In genomic region chr1:170912891-170913615, GRCm38 (mm10) we compare ENCODE assay signal across 31 mouse cellular contexts. TPM values are rescaled to one million over a fixed set of nuclear protein-coding genes. Genes with fewer than 3 reads are reported as not detected.
DNase-seq lines count a peak whose midpoint lies in the region; ATAC-seq and TF ChIP-seq lines count a peak whose summit lies in the region.
"Had no signal": no experiment of that assay in that cellular context is flagged by ENCODE, and none has a peak within 500 bp of the region (broad histone marks: within the 10 kb centered on the region; RNA-seq: fewer than 3 reads in every experiment).

TSS of gene Fcrlb (minus strand) at chr1:170912941.

- no peak within 1 kb of the TSS for H3ac ChIP-seq in myocyte (ENCODE audit: control insufficient read depth, insufficient read length)

- peaks cover 28% of the 10 kb centered on the region for H3K4me1 ChIP-seq in megakaryocyte, embryonic 14.5 days

- no peak for TF ChIP-seq POLR2A in myocyte (IDR thresholded peaks at IDR 0.05; ENCODE audit: insufficient read length, low read depth)

- peak; percentile 60 for DNase-seq in NIH3T3 (ENCODE audit: low read depth)
- DNase-seq in right cerebral cortex, adult 18-20 months: no peak
- no peak for DNase-seq in adrenal gland, adult (ENCODE audit: inconsistent age in 2 of 2, low spot score in 1 of 2)
- DNase-seq: adrenal gland, postnatal 10 days; adrenal gland, postnatal 25 days; B cell, adult 2 months; cerebellum, adult 11 months; cerebellum, adult 18-20 months; cerebellum, adult 8-10 months; cerebellum, adult 9-11 months; cerebellum, postnatal 14 days; cerebellum, postnatal 36 days; embryo, embryonic 11 days; forebrain, postnatal 0 days had no signal

- no peaks in the 10 kb centered on the region for H3K79me2 ChIP-seq in myocyte (ENCODE audit: control insufficient read depth, insufficient read depth)

- no peak for ATAC-seq in megakaryocyte, adult 5-6 weeks (ENCODE audit: poor library complexity, severe bottlenecking)
- ATAC-seq: activated CD4-positive, CD25-positive, alpha-beta regulatory T cell, adult 4 months; CD4-positive, CD25-positive, alpha-beta regulatory T cell, adult 4 months; forebrain, embryonic 14.5 days; forebrain, postnatal 0 days had no signal

- H3K27me3 ChIP-seq in megakaryocyte, embryonic 14.5 days (replicated peaks): peaks cover 59% of the 10 kb centered on the region
- H3K27me3 ChIP-seq in myocyte (ENCODE audit: control insufficient read depth, insufficient read depth, insufficient read length): no peaks in the 10 kb centered on the region
- H3K27me3 ChIP-seq: CH12.LX had no signal

- peak within 1 kb of the TSS; percentile 62 for H3K4me2 ChIP-seq in myocyte (ENCODE audit: low read depth)
- H3K4me2 ChIP-seq: embryonic facial prominence, embryonic 13.5 days; embryonic facial prominence, embryonic 15.5 days; forebrain, embryonic 12.5 days had no signal

- peaks cover 8% of the 10 kb centered on the region for H3K9me3 ChIP-seq in megakaryocyte, embryonic 14.5 days
- H3K9me3 ChIP-seq: embryonic facial prominence, embryonic 13.5 days; embryonic facial prominence, embryonic 15.5 days; forebrain, embryonic 10.5 days; forebrain, embryonic 12.5 days had no signal

- H3K36me3 ChIP-seq in megakaryocyte, embryonic 14.5 days (replicated peaks; ENCODE audit: low read length): no peaks in the 10 kb centered on the region
- H3K36me3 ChIP-seq in myocyte (ENCODE audit: control insufficient read depth, insufficient read depth): no peaks in the 10 kb centered on the region
- H3K36me3 ChIP-seq: embryonic facial prominence, embryonic 13.5 days; embryonic facial prominence, embryonic 15.5 days; forebrain, embryonic 10.5 days; forebrain, embryonic 12.5 days; G1E had no signal

- H3K4me3 ChIP-seq in megakaryocyte, embryonic 14.5 days (replicated peaks): peak within 1 kb of the TSS; percentile 70
- no peak within 1 kb of the TSS for H3K4me3 ChIP-seq in myocyte
- H3K4me3 ChIP-seq: embryonic facial prominence, embryonic 13.5 days; embryonic facial prominence, embryonic 15.5 days; erythroblast, embryonic 14.5 days; forebrain, embryonic 10.5 days; forebrain, embryonic 12.5 days had no signal

TF ChIP-seq in myocyte, 11 proteins besides CTCF, POLR2A, EP300 and RAD21:
- TF ChIP-seq TCF12 (IDR thresholded peaks at IDR 0.05; ENCODE audit: insufficient read depth, poor library complexity, severe bottlenecking) (no peak), TCF3 (IDR thresholded peaks at IDR 0.05; ENCODE audit: insufficient read length, low read depth) (no peak), E2F4 (IDR thresholded peaks at IDR 0.05; ENCODE audit: insufficient read depth) (no peak), POLR2AphosphoS2 (IDR thresholded peaks at IDR 0.05; ENCODE audit: insufficient read length, low read depth) (no peak)

RNA-seq across cellular contexts. Expression of gene Fcrlb, which starts in this region (rescaled TPM):
- polyA plus RNA-seq in megakaryocyte, embryonic 14.5 days (2012; ENCODE audit: insufficient read depth, low replicate concordance): 1.4 TPM in 1 of 2 replicates, not detected in the other
- total RNA-seq in megakaryocyte, adult 5-6 weeks (2015): not detected in 2 replicates
- total RNA-seq in megakaryocyte, adult 5-6 weeks (2017): not detected in 2 replicates
- polyA plus RNA-seq in myocyte (2012; fragmentation: generic; extraction: Trizol): 1.6 TPM
- total RNA-seq: adrenal gland, adult 2 months; adrenal gland, postnatal 25 days; adrenal gland, postnatal 4 days; CH12.LX; common myeloid progenitor, adult 5-6 weeks; forebrain, postnatal 0 days; G1E had no signal
- polyA plus RNA-seq: activated CD4-positive, CD25-positive, alpha-beta regulatory T cell, adult 4 months; CD4-positive, CD25-positive, alpha-beta regulatory T cell, adult 4 months; embryonic facial prominence, embryonic 11.5 days; embryonic facial prominence, embryonic 13.5 days; erythroblast, embryonic 14.5 days; forebrain, embryonic 10.5 days; forebrain, embryonic 12.5 days; forebrain, embryonic 14.5 days; G1E had no signal
